Mouse (Mus musculus): ENCODE data around the gene Ube3c.
"Not testable (repeated sequence)": the region's sequence is repeated elsewhere in the genome, so short reads cannot be mapped to it uniquely, and the experiment has no call there.

Gene Ube3c

GRCm38 (mm10) chr5:29568848-29569377 lies at the start of gene Ube3c:
Ube3c (plus strand) TSS chr5:29569242.
- peak; percentile 98 for DNase-seq

DNA sequence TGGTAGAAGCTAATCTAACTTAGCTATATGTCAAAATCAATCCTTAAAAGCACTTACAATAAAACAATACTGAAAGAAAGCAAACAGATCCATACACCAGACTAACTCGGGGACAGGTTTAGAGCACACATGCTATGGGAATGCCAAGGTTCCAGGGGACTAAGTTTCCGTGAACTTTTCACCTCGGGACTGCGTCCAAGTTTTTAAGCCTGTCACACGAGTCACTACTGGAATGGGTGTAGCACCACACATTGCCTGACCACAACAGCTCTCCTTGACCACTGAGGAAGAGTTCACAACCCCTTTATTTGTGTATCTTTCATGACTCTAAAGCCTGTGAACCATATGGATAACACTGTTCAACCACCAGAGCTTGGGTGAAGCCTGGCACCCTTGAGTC lies 8.9 kb upstream of the Ube3c start:
- no peak for DNase-seq

GRCm38 (mm10) chr5:29560667-29561066 lies 8.4 kb upstream of the Ube3c start:
- peak in 1 of 2 experiments; percentile 17 for DNase-seq

DNA sequence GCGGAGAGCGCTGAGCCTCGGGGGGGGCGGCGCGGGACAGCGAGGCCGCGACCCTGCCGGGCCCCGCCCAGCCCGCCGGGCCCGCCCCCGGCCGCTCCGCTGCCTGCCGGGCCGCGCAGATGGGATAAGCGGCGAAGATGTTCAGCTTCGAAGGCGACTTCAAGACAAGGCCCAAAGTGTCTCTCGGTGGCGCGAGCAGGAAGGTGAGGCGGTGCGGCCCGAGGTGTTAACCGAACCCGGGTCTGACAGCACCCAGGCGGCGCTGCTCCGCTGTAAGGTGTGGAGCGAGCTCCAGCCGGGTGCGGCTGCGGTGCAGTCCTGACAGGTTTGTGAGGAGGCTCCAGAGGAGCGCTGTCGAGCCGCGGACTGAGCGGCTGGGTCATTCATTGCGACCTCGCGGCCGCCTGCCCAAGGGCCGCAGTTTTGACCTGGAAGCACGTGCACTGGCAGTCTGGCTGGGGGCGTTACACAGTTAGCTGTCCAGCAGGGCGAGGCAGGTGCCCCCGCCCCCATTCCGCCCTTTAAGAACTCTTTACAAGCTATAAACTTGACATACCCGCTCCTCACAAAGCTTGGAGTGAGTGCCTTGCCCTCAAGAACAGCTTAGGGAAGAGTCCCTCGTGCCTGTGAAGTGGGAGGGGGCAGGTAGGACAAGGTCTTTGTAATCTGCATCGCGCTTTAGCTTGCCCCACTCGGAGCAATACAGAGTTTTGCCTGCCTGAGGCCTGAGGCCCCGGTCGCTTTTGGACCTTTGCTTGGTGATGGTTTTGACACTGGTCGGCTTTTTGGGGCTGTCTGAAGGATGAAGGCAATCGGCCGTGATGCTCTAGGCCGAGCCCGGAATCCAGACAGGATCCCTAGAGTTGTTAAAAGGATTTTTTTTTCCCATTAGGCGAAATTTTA lies 587 bp downstream of the Ube3c start:
- DNase-seq, result no peak

DNA sequence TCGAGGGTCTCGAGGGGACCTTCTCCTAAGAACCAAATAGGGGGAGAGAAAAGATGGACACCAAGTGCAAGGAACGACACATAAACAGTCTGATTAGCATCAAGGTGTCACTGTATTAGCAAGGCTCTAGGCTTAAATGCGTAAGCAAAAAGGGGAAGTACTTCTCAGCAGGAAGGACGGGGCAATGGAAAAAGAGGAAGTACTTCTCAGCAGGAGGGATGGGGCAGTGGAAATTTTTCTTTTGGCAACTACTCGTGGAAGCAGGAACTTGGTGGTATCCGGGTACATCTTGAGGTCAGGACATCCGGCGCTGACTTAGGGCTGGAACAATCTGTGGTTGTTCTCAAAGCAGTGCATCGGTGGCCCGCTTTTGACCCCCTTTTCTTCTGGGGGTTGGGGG lies 5.2 kb downstream of the Ube3c start:
- DNase-seq, result peak; percentile 64 to 74

GRCm38 (mm10) chr5:29575085-29575484 lies 6.0 kb downstream of the Ube3c start:
- no peak for DNase-seq

DNA sequence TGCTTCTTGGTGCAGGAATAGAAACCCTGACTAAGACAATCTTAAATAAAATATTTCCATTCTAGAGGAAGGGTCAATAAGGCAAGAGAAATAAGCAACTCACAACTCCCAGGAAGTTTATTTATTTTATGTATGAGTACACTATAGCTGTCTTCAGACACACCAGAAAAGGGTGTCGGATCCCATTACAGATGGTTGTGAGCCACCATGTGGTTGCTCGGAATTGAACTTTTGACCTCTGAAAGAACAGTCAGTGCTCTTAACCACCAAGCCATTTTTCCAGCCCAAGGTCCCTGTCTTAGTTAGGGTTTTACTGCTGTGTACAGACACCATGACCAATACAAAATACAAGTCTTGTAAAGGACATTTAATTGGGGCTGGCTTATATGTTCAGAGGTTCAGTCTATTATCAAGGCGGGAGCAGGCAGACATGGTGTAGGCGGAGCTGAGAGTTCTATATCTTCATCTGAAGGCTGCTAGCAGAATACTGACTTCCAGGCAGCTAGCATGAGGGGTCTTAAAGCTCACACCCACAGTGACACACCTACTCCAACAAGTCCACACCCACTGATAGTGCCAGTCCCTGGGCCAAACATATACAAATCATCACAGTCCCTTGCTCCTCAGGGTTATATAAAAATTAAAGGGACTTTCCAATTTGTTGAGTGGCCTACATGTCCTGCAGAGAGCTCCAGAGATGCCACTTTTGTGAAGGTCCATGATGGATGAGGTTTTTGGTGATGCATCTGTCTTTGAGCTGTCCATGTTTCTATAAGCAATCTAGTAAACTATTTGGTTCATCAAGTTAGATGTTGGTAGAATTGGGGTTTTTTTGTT lies 9.0 kb downstream of the Ube3c start:
- DNase-seq, result no peak

DNA sequence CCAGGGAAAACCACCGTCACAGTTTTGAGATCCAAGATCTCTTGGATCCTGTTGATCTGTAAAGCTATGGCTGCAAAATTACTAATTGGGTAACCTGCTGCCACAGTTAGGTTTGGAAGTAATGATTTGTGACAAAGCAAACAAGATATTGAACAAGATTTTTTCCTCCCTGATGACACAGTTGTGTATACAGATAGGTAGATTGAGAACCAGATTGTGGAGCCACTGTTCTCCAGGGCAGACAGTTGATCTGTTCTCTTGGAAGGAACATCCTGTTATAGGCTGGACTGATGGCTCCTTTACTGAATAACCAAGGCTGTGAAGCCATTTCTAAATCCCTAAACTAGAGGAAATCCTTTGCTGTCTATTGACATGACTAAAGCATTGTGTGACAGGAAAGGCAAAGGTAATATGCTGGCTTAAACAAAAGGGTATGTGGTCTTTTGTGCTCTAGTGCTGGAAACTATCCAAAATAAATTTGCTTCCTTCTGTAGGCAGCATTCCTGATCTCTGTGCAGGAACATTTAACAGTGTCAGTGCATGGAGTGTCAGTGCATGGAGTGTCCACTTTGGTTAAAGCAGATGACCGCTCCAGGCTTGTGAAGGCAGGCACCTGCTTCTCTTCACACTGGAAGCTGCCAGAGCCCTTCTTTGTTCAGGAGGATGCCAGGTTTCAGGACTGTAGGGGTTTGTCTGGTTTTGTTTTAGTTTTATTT lies 15.0 kb downstream of the Ube3c start:
- DNase-seq, result no peak

- DNase-seq, result not testable (repeated sequence)
Observed at GRCm38 (mm10) chr5:29592161-29592560, 23.1 kb downstream of the Ube3c start.

DNA sequence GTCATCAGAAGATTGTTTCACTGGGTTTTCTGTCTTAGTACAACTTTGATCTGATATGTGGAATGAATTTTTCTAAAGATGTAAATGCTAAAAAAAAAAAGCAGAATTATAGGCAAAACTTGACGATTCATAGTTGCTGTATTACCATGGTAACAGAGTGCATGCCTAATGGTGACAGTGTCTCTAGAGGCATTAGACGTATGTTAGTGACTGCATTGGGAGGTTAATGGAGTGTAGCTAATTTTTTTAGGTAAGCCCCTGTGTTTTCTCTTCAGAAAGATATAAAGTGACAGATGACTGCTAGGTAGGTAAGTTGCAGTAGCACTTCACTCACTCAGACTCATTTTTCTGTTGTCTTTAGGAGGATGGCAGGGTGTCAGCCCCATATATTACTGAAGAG lies 37.5 kb downstream of the Ube3c start:
- DNase-seq, result no peak

DNA sequence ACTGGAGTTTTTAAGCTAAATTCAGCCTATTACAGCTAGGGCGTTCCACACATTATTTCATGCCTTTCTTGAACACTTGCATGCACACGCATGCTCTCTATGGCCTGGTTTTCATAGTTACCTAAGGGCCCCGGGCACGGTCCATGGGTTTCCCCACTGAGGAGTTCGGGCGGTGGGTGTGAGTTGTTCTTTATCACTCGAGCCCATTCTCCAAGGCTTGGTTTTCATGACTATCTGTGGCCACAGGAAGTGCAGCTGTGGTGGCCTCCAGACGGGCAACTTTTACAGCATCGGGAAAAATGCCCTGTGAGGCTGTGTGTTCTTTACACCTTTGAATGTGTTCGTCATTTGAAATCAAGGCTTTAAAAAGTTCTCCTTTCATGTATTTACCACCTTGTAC lies 56.6 kb downstream of the Ube3c start:
- DNase-seq, result no peak

GRCm38 (mm10) chr5:29629941-29630340 lies 60.9 kb downstream of the Ube3c start:
- no peak for DNase-seq

DNA sequence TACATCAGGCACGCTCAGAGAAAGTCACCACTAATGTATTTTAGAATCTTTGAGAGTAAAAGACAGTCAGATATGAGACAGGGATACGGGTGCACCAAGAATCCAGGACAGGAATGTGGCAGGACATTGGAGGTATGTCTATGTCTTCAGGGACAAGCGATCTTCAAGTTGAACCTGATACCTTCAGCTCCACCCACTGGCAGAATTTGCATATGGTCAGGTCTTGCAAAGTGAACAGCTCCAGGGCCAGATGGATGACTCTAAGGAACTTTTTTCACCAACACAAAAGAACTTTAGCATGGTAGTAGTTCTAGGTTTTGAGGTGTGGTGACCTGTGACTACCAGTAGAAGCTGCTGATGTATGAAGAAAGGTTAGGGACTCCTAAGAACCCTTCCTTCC lies 62.7 kb downstream of the Ube3c start:
- DNase-seq, result no peak

GRCm38 (mm10) chr5:29636298-29636697 lies 67.3 kb downstream of the Ube3c start:
- no peak for DNase-seq

DNA sequence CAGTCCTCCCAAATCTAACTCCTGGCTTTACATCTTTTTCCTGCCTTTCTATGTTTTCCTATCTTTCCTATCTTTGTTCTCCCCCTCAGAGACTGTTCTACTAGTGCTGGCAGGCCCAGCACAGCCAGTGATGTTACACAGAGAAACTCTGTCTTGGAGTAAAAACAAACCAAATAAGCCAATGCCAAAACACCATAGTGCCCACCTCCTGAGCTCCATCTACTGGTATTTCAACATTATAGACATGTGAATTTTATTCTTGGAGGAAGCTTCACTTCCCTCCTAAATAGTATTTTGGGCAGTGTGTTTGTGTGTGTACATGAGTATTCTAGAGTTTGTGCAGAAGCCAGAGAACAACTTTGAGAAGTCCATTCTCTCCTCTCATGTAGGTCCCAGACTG lies 67.8 kb downstream of the Ube3c start:
- no peak for DNase-seq

DNA sequence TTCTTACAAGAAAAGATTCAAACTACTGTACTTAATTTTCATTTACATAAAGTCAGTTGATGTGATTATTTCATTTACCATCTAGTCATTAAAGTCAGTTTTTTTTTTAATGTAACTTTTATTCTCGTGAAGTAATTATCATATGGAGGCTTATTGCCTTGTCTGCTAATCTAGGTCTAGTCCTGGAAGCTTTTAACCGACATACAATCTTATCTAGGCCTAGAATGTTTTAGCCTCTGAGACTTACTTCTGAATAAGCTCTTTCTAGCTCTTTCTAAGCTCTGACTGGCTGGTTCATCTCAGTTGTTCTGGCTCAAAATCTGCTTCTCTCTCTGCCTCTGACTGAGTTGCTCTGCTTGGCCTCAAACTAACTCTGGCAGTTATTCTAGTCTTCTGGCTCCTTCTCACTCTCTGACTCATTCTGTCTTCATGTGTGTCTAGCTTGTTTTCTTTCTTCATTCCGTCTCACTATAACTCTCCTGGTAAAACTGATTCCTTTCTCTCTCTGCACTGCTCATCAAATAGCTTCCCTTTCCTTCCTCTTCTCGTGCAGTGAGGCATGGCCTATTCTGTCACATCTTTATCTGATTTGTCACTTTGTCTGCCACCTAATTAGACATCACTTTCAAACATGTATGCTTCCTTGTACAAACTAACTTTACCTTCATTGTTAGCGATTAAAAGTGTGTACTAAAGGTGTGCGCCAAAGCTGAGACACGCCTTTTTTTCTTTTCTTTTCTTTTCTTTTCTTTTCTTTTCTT lies 72.3 kb downstream of the Ube3c start:
- DNase-seq, result no peak

DNA sequence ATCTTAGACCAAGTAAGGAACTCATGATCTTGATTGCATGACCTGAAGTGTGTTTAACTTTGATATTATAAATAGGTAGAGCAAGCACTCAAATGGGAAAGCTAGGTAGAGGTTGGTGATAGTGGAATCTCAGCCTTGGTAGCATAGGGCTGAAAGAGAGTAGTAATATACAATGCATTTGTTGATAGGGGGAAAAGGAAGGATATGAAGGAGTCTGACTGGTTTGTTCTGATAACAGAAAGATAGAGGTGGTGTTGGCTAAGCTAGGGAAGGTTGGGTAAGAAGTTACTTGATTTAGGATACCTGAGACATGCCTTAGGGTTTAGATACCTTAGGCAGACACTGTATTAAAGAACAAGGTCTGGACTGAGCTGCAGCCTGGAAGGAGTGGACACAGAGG lies 82.7 kb downstream of the Ube3c start:
- no peak for DNase-seq

DNA sequence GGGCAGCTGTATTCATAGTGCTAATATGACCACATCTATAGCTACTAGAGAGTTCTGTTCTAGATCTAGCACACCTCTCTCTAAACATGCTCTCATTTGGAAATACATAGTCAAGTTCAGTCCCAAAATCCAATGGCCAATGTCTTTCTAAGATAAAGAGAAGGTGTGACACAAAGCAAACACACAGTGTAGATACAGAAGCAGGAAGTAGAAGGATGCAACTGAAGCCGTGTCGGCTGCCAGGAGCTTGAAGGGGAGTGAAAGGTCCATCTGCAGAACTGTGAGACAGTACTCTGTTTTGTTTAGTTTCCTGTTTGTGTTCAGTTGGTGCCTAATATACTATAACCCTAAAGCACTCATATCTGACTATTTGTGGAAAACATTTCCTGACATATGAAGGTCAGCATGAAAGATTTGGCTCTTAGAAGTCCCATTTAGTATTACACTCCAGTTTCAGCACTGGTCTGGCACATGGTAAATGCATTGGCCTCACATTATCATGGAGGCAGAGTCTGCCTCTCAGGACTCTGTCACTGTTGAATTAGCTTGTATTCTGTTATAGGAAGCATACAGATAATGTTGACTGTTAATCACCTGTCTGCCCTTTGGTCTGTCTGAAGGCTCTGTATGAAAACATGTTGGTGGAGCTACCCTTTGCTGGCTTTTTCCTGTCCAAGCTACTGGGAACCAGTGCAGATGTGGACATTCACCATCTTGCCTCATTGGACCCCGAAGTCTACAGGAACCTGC lies 88.7 kb downstream of the Ube3c start:
- no peak for DNase-seq

GRCm38 (mm10) chr5:29661246-29661645 lies 92.2 kb downstream of the Ube3c start:
- DNase-seq, result not testable (repeated sequence)

DNA sequence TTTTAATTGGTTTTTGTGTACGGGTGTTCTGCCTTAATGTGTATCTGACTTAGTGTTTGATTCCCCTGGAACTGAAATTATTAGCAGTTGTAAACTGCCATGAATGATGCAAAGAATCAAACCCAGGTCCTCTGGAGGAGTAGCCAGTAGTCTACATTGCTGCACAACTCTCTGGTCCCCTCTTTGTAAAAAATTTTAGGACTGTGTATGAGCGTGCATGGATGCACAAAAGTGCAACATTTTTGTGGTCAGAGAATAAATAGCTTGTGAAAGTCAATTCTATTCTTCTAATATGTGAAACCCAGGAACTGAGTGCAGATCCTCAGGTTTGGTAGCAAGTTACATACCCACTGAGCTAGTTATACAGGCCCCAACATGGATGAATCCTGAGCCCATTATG lies 96.3 kb downstream of the Ube3c start:
- DNase-seq, result no peak

- DNase-seq, result no peak
Observed at GRCm38 (mm10) chr5:29672551-29672950, 103.5 kb downstream of the Ube3c start.
